Mouse (Mus musculus): Measurements from ENCODE around the gene Gmeb1. TPM values are rescaled to one million over a fixed set of nuclear protein-coding genes. Genes with fewer than 3 reads are reported as not detected.

Gmeb1 gene
- total and polyA plus RNA-seq, 3 experiments, result 16.1 to 25.4 (median 19.2) TPM

DNA sequence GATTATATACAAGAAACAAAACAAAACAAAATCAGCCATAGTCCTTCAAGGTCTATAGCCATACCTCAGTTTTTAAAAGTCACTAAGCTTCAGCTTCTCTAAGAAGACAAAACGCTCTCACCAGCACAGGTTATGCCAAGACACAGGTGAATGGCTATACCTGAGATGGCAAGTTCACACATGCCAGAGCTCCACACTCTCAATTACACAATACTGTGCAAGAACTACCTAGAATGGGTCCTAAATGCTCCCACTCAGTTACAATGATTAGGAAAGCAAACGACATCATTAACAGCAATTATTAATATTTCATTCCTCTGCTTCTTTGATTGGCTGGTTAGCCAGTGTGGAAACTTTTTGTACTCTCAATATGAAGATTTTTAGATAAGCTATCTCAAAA lies 52.1 kb downstream of the Gmeb1 start:
- DNase-seq (ENCODE audit: low spot score) (no peak), ATAC-seq (ENCODE audit: extremely low read depth, insufficient number of reproducible peaks, low FRiP score, poor library complexity, severe bottlenecking) (no peak)
- TF ChIP-seq TAL1 (conservative IDR thresholded peaks at IDR 0.05; ENCODE audit: low read depth, low read length) (no peak), POLR2AphosphoS5 (IDR thresholded peaks at IDR 0.05; ENCODE audit: insufficient replicate concordance, low read depth, low read length) (no peak), CTCF (IDR thresholded peaks at IDR 0.05; ENCODE audit: low read depth, low read length) (no peak), GATA2 (IDR thresholded peaks at IDR 0.05; ENCODE audit: borderline replicate concordance, low read depth, low read length) (no peak), GATA1 (IDR thresholded peaks at IDR 0.05; ENCODE audit: borderline replicate concordance, low read length) (no peak)
- Histone ChIP-seq H3K4me3 (ENCODE audit: low read depth, low read length) (no peak overlapping the region; the same call in 1 of the 2 replicates), H3K9me3 (replicated peaks) (no peaks in the 10 kb centered on the region), H3K27me3 (ENCODE audit: insufficient read depth, low read length) (no peaks in the 10 kb centered on the region), H3K36me3 (replicated peaks) (peaks cover 58% of the 10 kb centered on the region), H3K4me1 (ENCODE audit: insufficient read depth, low read depth, low read length) (peaks cover 52% of the 10 kb centered on the region)

GRCm38 (mm10) chr4:132207280-132207679 lies 54.1 kb downstream of the Gmeb1 start:
- Histone ChIP-seq H3K27me3 (ENCODE audit: insufficient read depth, low read length) (no peaks in the 10 kb centered on the region), H3K9me3 (replicated peaks) (no peaks in the 10 kb centered on the region), H3K4me3 (ENCODE audit: low read depth, low read length) (no peak overlapping the region), H3K36me3 (replicated peaks) (peaks cover 77% of the 10 kb centered on the region), H3K4me1 (ENCODE audit: insufficient read depth, low read depth, low read length) (peaks cover 58% of the 10 kb centered on the region)
- TF ChIP-seq CTCF (IDR thresholded peaks at IDR 0.05; ENCODE audit: low read depth, low read length) (no peak), TAL1 (conservative IDR thresholded peaks at IDR 0.05; ENCODE audit: low read depth, low read length) (no peak), GATA1 (IDR thresholded peaks at IDR 0.05; ENCODE audit: borderline replicate concordance, low read length) (no peak), GATA2 (IDR thresholded peaks at IDR 0.05; ENCODE audit: borderline replicate concordance, low read depth, low read length) (no peak), POLR2AphosphoS5 (IDR thresholded peaks at IDR 0.05; ENCODE audit: insufficient replicate concordance, low read depth, low read length) (no peak)
- DNase-seq (ENCODE audit: low spot score), result no peak
- no peak for ATAC-seq (ENCODE audit: extremely low read depth, insufficient number of reproducible peaks, low FRiP score, poor library complexity, severe bottlenecking)

GRCm38 (mm10) chr4:132198771-132199170 lies 62.6 kb downstream of the Gmeb1 start:
- H3K4me1 ChIP-seq (ENCODE audit: insufficient read depth, low read depth, low read length), result peaks cover 70% of the 10 kb centered on the region

DNA sequence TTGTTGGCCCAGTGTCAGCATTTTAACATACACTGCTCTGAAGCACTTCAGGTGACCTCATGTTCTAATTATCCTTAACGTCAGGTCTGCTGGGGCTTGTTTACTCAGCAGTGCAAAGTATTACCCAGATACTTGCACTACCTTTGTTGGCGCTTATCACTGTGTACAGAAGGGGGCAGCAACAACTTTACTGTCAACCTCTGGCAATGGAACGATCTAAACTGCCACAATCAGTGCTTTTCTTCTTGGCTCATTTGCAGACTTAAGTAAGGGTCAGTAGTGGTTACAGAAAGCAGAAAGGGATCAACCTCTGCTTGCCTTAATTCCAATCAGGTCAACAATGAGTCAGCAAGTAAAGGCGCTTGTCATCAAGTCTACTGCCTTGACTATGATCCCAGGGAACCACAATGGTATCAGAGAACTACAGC lies 63.1 kb downstream of the Gmeb1 start:
- Histone ChIP-seq H3K36me3 (replicated peaks) (peaks cover 86% of the 10 kb centered on the region), H3K4me3 (ENCODE audit: low read depth, low read length) (no peak overlapping the region), H3K9me3 (replicated peaks) (no peaks in the 10 kb centered on the region), H3K4me1 (ENCODE audit: insufficient read depth, low read depth, low read length) (peaks cover 68% of the 10 kb centered on the region), H3K27me3 (ENCODE audit: insufficient read depth, low read length) (no peaks in the 10 kb centered on the region)
- no peak for TF ChIP-seq GATA1 (IDR thresholded peaks at IDR 0.05; ENCODE audit: borderline replicate concordance, low read length)
- DNase-seq (ENCODE audit: low spot score) (no peak), ATAC-seq (ENCODE audit: extremely low read depth, insufficient number of reproducible peaks, low FRiP score, poor library complexity, severe bottlenecking) (no peak)

More at GRCm38 (mm10) chr4:132198771-132199170, 62.6 kb downstream of the Gmeb1 start:
- Histone ChIP-seq H3K4me3 (ENCODE audit: low read depth, low read length) (no peak overlapping the region), H3K36me3 (replicated peaks) (peaks cover 86% of the 10 kb centered on the region), H3K9me3 (replicated peaks) (no peaks in the 10 kb centered on the region), H3K27me3 (ENCODE audit: insufficient read depth, low read length) (no peaks in the 10 kb centered on the region)
- no peak for DNase-seq (ENCODE audit: low spot score)
- ATAC-seq (ENCODE audit: extremely low read depth, insufficient number of reproducible peaks, low FRiP score, poor library complexity, severe bottlenecking), result no peak
- no peak for TF ChIP-seq TAL1 (conservative IDR thresholded peaks at IDR 0.05; ENCODE audit: low read depth, low read length)
- TF ChIP-seq GATA1 (IDR thresholded peaks at IDR 0.05; ENCODE audit: borderline replicate concordance, low read length), result no peak
- no peak for TF ChIP-seq POLR2AphosphoS5 (IDR thresholded peaks at IDR 0.05; ENCODE audit: insufficient replicate concordance, low read depth, low read length)
- no peak for TF ChIP-seq GATA2 (IDR thresholded peaks at IDR 0.05; ENCODE audit: borderline replicate concordance, low read depth, low read length)
- no peak for TF ChIP-seq CTCF (IDR thresholded peaks at IDR 0.05; ENCODE audit: low read depth, low read length)

DNA sequence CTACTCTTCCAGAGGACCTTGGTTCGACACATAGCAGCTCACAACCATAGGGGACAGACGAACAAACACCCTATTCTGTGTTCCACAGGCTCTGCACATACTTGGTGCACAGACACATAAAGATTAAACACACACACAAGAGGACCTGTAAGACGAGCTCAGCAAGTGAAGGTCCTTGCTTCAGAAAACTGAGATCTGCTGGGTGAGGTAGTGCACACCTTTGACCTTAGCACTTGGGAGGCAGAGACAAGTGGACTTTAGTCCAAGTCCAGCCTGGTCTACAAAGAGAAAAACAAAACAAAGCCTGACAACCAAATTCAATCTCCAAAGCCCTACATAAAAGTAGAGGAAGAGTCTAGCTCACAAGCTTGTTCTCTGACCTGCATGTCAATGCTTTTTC lies 66.4 kb downstream of the Gmeb1 start:
- TF ChIP-seq CTCF (IDR thresholded peaks at IDR 0.05; ENCODE audit: low read depth, low read length) (no peak), TAL1 (conservative IDR thresholded peaks at IDR 0.05; ENCODE audit: low read depth, low read length) (no peak), GATA2 (IDR thresholded peaks at IDR 0.05; ENCODE audit: borderline replicate concordance, low read depth, low read length) (no peak), POLR2AphosphoS5 (IDR thresholded peaks at IDR 0.05; ENCODE audit: insufficient replicate concordance, low read depth, low read length) (no peak), GATA1 (IDR thresholded peaks at IDR 0.05; ENCODE audit: borderline replicate concordance, low read length) (no peak)
- Histone ChIP-seq H3K27me3 (ENCODE audit: insufficient read depth, low read length) (no peaks in the 10 kb centered on the region), H3K36me3 (replicated peaks) (peaks cover 82% of the 10 kb centered on the region), H3K4me1 (ENCODE audit: insufficient read depth, low read depth, low read length) (peaks cover 53% of the 10 kb centered on the region), H3K4me3 (ENCODE audit: low read depth, low read length) (no peak overlapping the region), H3K9me3 (replicated peaks) (no peaks in the 10 kb centered on the region)
- ATAC-seq (ENCODE audit: extremely low read depth, insufficient number of reproducible peaks, low FRiP score, poor library complexity, severe bottlenecking), result no peak
- no peak for DNase-seq (ENCODE audit: low spot score)

DNA sequence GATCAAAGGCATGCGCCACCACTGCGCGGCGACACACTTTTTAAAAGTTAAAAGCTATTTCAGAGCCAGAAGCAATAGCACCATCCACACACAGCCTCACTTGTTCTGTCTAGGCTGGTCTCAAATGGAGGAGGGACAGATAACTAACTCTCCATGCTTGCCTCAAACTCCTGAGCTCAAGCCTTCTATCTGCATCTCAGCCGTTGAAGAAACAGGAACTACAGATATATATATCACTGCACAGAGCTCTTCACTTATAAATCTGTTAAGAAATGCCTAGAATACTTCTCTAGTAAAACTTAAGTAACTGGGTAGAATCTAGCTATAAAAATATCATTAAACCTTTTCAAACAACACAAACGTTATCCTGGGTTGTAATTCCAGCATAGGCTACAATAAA lies 67.0 kb downstream of the Gmeb1 start:
- Histone ChIP-seq H3K36me3 (replicated peaks) (peaks cover 80% of the 10 kb centered on the region), H3K9me3 (replicated peaks) (no peaks in the 10 kb centered on the region), H3K4me3 (ENCODE audit: low read depth, low read length) (no peak overlapping the region), H3K4me1 (ENCODE audit: insufficient read depth, low read depth, low read length) (peaks cover 47% of the 10 kb centered on the region), H3K27me3 (ENCODE audit: insufficient read depth, low read length) (no peaks in the 10 kb centered on the region)
- no peak for ATAC-seq (ENCODE audit: extremely low read depth, insufficient number of reproducible peaks, low FRiP score, poor library complexity, severe bottlenecking)
- TF ChIP-seq GATA2 (IDR thresholded peaks at IDR 0.05; ENCODE audit: borderline replicate concordance, low read depth, low read length) (no peak), CTCF (IDR thresholded peaks at IDR 0.05; ENCODE audit: low read depth, low read length) (no peak), POLR2AphosphoS5 (IDR thresholded peaks at IDR 0.05; ENCODE audit: insufficient replicate concordance, low read depth, low read length) (no peak), TAL1 (conservative IDR thresholded peaks at IDR 0.05; ENCODE audit: low read depth, low read length) (no peak), GATA1 (IDR thresholded peaks at IDR 0.05; ENCODE audit: borderline replicate concordance, low read length) (no peak)
- DNase-seq (ENCODE audit: low spot score), result no peak

Data from G1E (cell line).